Mouse (Mus musculus) thymus, adult 2 months (tissue): ENCODE data around the gene Sptbn1.

Experiments
- CTCF ChIP-seq: fragments of 200-500 bp; IDR thresholded peaks from 2 replicates; pipeline ENCODE4 v1.5.1; 2012; ENCODE audit warnings: mild to moderate bottlenecking, control low read depth, low read length, moderate library complexity, borderline replicate concordance; ENCODE audit not compliant: control insufficient read depth, poor library complexity, insufficient read depth; ENCODE audit errors: extremely low read depth
- POLR2A ChIP-seq: fragments of 200-500 bp; IDR thresholded peaks from 2 replicates; pipeline ENCODE4 v1.6.1; 2012; ENCODE audit warnings: mild to moderate bottlenecking, low read length, control low read depth, moderate library complexity; ENCODE audit not compliant: control insufficient read depth, poor library complexity, insufficient read depth; ENCODE audit errors: extremely low read depth

- TF ChIP-seq CTCF = no peak
- no peak for TF ChIP-seq POLR2A
Observed at GRCm38 (mm10) chr11:30217496-30217895, 50.5 kb downstream of the Sptbn1 start.
